Mouse (Mus musculus): ENCODE measurements around the gene Tmem201.

DNA sequence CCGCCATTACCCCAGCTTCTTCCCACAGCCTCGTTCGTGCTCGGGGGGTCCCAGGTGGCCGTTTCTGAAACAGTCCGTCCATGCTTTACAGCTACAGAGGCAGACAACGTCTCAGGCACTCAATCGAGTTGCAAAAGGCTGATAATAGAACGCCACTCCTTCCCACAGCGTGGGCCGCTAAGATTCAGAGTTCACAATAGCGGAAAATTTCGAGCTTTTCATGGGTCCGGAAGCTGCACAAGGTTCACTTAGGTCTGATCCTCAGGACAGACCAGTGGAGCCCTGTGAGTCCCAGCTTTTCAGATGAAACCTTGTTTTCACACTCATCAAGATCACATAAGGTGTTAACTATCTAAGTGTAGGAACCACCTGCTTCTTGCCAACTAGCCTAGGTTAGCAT, 49.0 kb downstream of the Tmem201 start:
- TF ChIP-seq CTCF (IDR thresholded peaks at IDR 0.05; ENCODE audit: insufficient read depth, low read length) (no peak), POLR2A (IDR thresholded peaks at IDR 0.05; ENCODE audit: borderline replicate concordance, extremely low read depth, low read depth, low read length) (no peak)

Measured in lung, adult 2 months (tissue).